Mouse (Mus musculus) cortical plate, adult 2 months (tissue): ENCODE results near the gene Hspb6.

Experiments used
- CTCF ChIP-seq: fragments of 200-500 bp; IDR thresholded peaks from 2 replicates; pipeline ENCODE4 v1.5.1; 2011; ENCODE audit warnings: mild to moderate bottlenecking, control low read depth, low read length; ENCODE audit not compliant: insufficient read depth; ENCODE audit errors: extremely low read depth
- POLR2A ChIP-seq: fragments of 200-500 bp; IDR thresholded peaks from 2 replicates; pipeline ENCODE4 v1.6.1; 2011; ENCODE audit warnings: mild to moderate bottlenecking, low read length, control low read depth; ENCODE audit not compliant: insufficient read depth; ENCODE audit errors: extremely low read depth

DNA sequence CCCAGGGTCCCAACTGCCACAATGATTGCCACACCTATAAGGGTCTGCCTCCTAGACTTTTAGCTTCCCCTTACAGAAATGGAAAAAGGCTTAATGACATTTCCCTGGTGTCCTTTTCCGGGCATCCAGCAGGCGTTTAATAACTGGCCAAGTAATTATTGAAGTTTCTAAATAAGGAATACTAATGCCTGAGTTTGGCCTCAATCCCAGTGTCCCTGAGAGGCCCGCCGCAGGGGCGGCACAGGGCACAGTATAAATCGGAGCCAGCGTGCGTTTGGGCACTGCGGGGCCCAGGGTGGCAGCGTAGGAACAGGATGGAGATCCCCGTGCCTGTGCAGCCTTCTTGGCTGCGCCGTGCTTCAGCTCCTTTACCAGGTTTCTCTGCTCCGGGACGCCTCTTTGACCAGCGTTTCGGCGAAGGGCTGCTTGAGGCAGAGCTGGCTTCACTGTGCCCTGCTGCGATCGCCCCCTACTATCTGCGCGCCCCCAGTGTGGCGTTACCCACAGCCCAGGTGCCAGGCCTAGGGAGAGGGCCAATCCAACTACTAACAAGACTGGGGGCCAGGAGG lies 1.1 kb downstream of the Hspb6 start:
- no peak for TF ChIP-seq POLR2A
- no peak for TF ChIP-seq CTCF
